Comparison of ENCODE assay signal across 9 mouse cellular contexts in genomic region chr5:72845928-72846630, GRCm38 (mm10). TPM values are rescaled to one million over a fixed set of nuclear protein-coding genes. Genes with fewer than 3 reads are reported as not detected.
DNase-seq lines count a peak whose midpoint lies in the region; ATAC-seq lines count a peak whose summit lies in the region.
"Had no signal": no experiment of that assay in that cellular context is flagged by ENCODE, and none has a peak within 500 bp of the region (broad histone marks: within the 10 kb centered on the region; RNA-seq: fewer than 3 reads in every experiment).

No protein-coding gene starts in this region.

- no peaks in the 10 kb centered on the region for H3K9me3 ChIP-seq in neural tube, embryonic 12.5 days
- H3K9me3 ChIP-seq in heart, embryonic 16.5 days (replicated peaks; ENCODE audit: control insufficient read depth, low read length) = no peaks in the 10 kb centered on the region
- H3K9me3 ChIP-seq in neural tube, embryonic 13.5 days = no peaks in the 10 kb centered on the region

- H3K4me1 ChIP-seq in neural tube, embryonic 12.5 days = no peaks in the 10 kb centered on the region
- H3K4me1 ChIP-seq in heart, embryonic 16.5 days (ENCODE audit: control insufficient read depth, insufficient read depth, low read length) = peaks cover 35% of the 10 kb centered on the region
- H3K4me1 ChIP-seq in neural tube, embryonic 13.5 days (replicated peaks) = peaks cover 21% of the 10 kb centered on the region; the same call in 1 of the 2 replicates

- no peak overlapping the region for H3K4me3 ChIP-seq in neural tube, embryonic 12.5 days
- no peak overlapping the region for H3K4me3 ChIP-seq in heart, embryonic 16.5 days (ENCODE audit: low read length)
- no peak overlapping the region for H3K4me3 ChIP-seq in neural tube, embryonic 13.5 days

- H3K36me3 ChIP-seq in neural tube, embryonic 12.5 days = no peaks in the 10 kb centered on the region
- no peaks in the 10 kb centered on the region for H3K36me3 ChIP-seq in heart, embryonic 16.5 days (ENCODE audit: control insufficient read depth, insufficient read depth)
- H3K36me3 ChIP-seq in neural tube, embryonic 13.5 days = no peaks in the 10 kb centered on the region

- peak; percentile 92 for DNase-seq in heart, adult 11 months
- no peak for DNase-seq in heart, postnatal 25 days (ENCODE audit: low spot score)
- DNase-seq in neural tube, embryonic 10.5 days (ENCODE audit: extremely low spot score, low spot score) = no peak
- no peak for DNase-seq in spleen, postnatal 36 days (ENCODE audit: low spot score in 2 of 2)
- no peak for DNase-seq in natural killer cell, adult 2 months (ENCODE audit: low spot score in 2 of 2)

- ATAC-seq in neural tube, embryonic 12.5 days (ENCODE audit: low FRiP score, low read depth) = 0 out of 2 replicates have a peak, but pooled peaks have one; percentile 62
- peak; percentile 83 for ATAC-seq in heart, embryonic 16.5 days (replicated peaks; ENCODE audit: extremely low read depth, insufficient read depth, low FRiP score)
- peak; percentile 91 for ATAC-seq in neural tube, embryonic 13.5 days (ENCODE audit: low read depth)

- intact Hi-C loops in heart, postnatal 25 days (cut with DNase I) = no loop called here

- no peak overlapping the region for H3K27ac ChIP-seq in neural tube, embryonic 12.5 days
- peak overlapping the region; percentile 76 for H3K27ac ChIP-seq in heart, embryonic 16.5 days (ENCODE audit: low read length)
- H3K27ac ChIP-seq in neural tube, embryonic 13.5 days (replicated peaks) = peak overlapping the region; percentile 52
- H3K27ac ChIP-seq: stomach, postnatal 0 days had no signal

- H3K27me3 ChIP-seq in neural tube, embryonic 12.5 days (replicated peaks) = no peaks in the 10 kb centered on the region
- H3K27me3 ChIP-seq in heart, embryonic 16.5 days (ENCODE audit: control insufficient read depth, insufficient read depth, low read length) = no peaks in the 10 kb centered on the region
- H3K27me3 ChIP-seq in neural tube, embryonic 13.5 days = no peaks in the 10 kb centered on the region

- H3K4me2 ChIP-seq in neural tube, embryonic 12.5 days (replicated peaks) = no peak overlapping the region
- peak overlapping the region; percentile 36 for H3K4me2 ChIP-seq in heart, embryonic 16.5 days (ENCODE audit: low read depth, low read length)
- H3K4me2 ChIP-seq in neural tube, embryonic 13.5 days = no peak overlapping the region

- WGBS in neural tube, embryonic 12.5 days = 69% methylated on average over 9 of the region's 9 CpGs
- WGBS in heart, embryonic 16.5 days = 55% methylated on average over 9 of the region's 9 CpGs
- WGBS in neural tube, embryonic 13.5 days = 55% methylated on average over 9 of the region's 9 CpGs

- H3K9ac ChIP-seq in neural tube, embryonic 12.5 days = no peak overlapping the region
- H3K9ac ChIP-seq in heart, embryonic 16.5 days (ENCODE audit: low read length) = no peak overlapping the region
- H3K9ac ChIP-seq in neural tube, embryonic 13.5 days = no peak overlapping the region

RNA-seq across cellular contexts. Expression of gene Tec, which starts 22.2 kb away (rescaled TPM):
- 10 to 100 TPM; 13.9 to 15.8 TPM for total RNA-seq in heart, postnatal 25 days (2021)
- polyA plus RNA-seq in neural tube, embryonic 12.5 days (2016; fragmentation: Nextera tagmentation; extraction: Ambion mirVana) = 7.2 and 7.9 TPM in 2 replicates
- polyA plus RNA-seq in heart, embryonic 16.5 days (2015; fragmentation: Nextera tagmentation; extraction: Ambion mirVana) = 17.9 and 23.0 TPM in 2 replicates
- 10.0 and 10.5 TPM in 2 replicates for polyA plus RNA-seq in neural tube, embryonic 13.5 days (2015; fragmentation: Nextera tagmentation; extraction: Ambion mirVana)
